Mouse (Mus musculus): Measurements from ENCODE around the gene Reep3. TPM values are rescaled to one million over a fixed set of nuclear protein-coding genes. Genes with fewer than 3 reads are reported as not detected.

The Reep3 gene
- polyA plus RNA-seq, 1 experiment from 2014 or later, result 46.0 TPM

- Histone ChIP-seq H3K4me2 (replicated peaks) (no peak overlapping the region), H3K4me3 (no peak overlapping the region), H3K9me3 (no peaks in the 10 kb centered on the region), H3K27me3 (no peaks in the 10 kb centered on the region), H3K27ac (replicated peaks) (no peak overlapping the region), H3K36me3 (no peaks in the 10 kb centered on the region), H3K9ac (replicated peaks) (no peak overlapping the region), H3K4me1 (peaks cover 3% of the 10 kb centered on the region; the same call in 1 of the 2 replicates)
- ATAC-seq (ENCODE audit: low FRiP score, low read depth), result no peak
- WGBS, result 94% methylated on average over 23 of the region's 23 CpGs
These were observed 126.2 kb downstream of the Reep3 start for GRCm38 (mm10) chr10:66970336-66971115.

DNA sequence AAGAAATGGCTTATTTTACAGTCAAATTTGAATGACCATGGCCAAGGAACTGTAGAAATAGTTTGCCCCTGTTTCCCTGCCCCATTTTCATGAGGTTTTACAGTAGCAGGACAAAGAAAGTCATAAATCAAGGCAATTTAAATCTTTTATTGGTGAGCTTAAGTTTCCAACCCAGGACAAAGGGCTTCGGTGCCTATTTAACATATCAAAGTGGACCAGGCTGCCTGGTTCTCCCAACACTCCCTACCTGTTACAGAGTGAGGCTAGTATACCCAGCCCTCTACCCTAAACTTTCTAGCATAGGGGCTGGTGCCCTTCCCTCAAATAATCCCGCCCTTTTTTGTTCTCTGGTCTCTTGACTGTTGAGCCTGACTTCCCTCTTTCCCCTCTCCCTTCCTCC lies 127.2 kb downstream of the Reep3 start:
- WGBS, result 75% methylated on average over 2 of the region's 2 CpGs
- no peaks in the 10 kb centered on the region for H3K36me3 ChIP-seq
- H3K9ac ChIP-seq (replicated peaks), result no peak overlapping the region
- no peak overlapping the region for H3K27ac ChIP-seq (replicated peaks)
- H3K4me1 ChIP-seq, result peaks cover 3% of the 10 kb centered on the region; the same call in 1 of the 2 replicates
- H3K27me3 ChIP-seq, result no peaks in the 10 kb centered on the region
- H3K4me2 ChIP-seq (replicated peaks), result no peak overlapping the region
- H3K9me3 ChIP-seq, result no peaks in the 10 kb centered on the region
- ATAC-seq (ENCODE audit: low FRiP score, low read depth), result no peak
- no peak overlapping the region for H3K4me3 ChIP-seq

- WGBS, result 75% methylated on average over 5 of the region's 5 CpGs
- no peaks in the 10 kb centered on the region for H3K36me3 ChIP-seq
These were observed 127.7 kb downstream of the Reep3 start for GRCm38 (mm10) chr10:66969081-66969480.

DNA sequence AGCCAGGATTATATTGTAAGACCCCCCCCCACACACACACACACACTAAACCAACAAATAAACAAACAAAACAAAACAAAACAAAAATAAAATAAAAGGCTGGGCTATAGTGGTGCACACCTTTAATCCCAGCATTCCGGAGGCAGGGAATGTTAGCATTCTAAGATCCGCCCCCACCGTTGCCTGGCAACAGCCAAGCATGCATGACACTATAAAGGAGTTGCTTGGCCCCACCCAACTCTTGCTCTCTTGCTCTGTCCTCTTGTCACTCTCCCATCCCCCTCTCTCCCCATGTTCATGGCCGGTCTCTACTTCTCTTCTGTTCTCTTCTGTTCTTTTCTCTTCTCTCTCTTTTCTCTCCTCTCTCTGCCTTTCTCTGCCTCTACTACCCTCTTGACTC lies 128.2 kb downstream of the Reep3 start:
- H3K4me3 ChIP-seq, result no peak overlapping the region
- H3K9ac ChIP-seq (replicated peaks), result no peak overlapping the region
- no peak overlapping the region for H3K4me2 ChIP-seq (replicated peaks)
- H3K36me3 ChIP-seq, result no peaks in the 10 kb centered on the region
- peaks cover 3% of the 10 kb centered on the region; the same call in 1 of the 2 replicates for H3K4me1 ChIP-seq
- H3K9me3 ChIP-seq, result no peaks in the 10 kb centered on the region
- WGBS, result 20% methylated on average over 4 of the region's 4 CpGs
- no peaks in the 10 kb centered on the region for H3K27me3 ChIP-seq
- ATAC-seq (ENCODE audit: low FRiP score, low read depth), result peak; percentile 72
- no peak overlapping the region for H3K27ac ChIP-seq (replicated peaks)

More at GRCm38 (mm10) chr10:66969081-66969480, 127.7 kb downstream of the Reep3 start:
- ATAC-seq (ENCODE audit: low FRiP score, low read depth), result no peak
- no peaks in the 10 kb centered on the region for H3K27me3 ChIP-seq
- H3K4me2 ChIP-seq (replicated peaks), result no peak overlapping the region
- H3K27ac ChIP-seq (replicated peaks), result no peak overlapping the region
- no peak overlapping the region for H3K9ac ChIP-seq (replicated peaks)
- H3K4me1 ChIP-seq, result peaks cover 3% of the 10 kb centered on the region; the same call in 1 of the 2 replicates
- H3K4me3 ChIP-seq, result no peak overlapping the region
- no peaks in the 10 kb centered on the region for H3K9me3 ChIP-seq

DNA sequence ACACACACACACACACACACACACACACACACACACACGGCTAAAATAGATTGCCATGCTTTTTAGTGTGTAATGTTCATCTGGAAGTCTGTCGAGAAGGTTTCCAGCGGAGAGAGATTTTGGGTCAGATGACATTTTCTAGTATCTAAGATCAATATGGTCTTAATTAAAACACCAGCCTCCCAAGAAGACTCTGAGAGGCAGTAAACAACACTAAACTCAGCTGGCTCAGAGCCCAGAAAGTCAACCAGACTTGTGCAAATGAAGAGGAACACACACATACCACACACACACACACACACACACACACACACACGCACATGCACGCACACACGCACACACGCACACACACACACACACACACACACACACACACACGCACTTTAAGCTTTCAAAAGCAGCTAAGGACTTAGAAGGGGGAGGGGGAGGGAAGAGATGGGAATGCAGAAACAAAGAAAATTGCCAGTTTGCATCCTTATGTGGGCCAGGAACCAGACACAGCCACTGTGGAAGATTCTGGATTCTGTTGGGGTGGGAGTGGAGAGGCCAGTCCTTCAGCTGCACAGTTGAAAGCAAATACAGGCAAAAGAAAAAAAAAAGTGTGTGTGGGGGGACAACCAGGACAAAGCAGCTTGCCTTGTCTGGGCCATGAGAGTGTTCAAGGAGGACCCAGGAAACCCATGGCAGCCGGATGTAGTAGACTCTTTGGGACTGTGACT lies 130.2 kb downstream of the Reep3 start:
- Histone ChIP-seq H3K27me3 (no peaks in the 10 kb centered on the region), H3K9ac (replicated peaks) (no peak overlapping the region), H3K4me3 (no peak overlapping the region), H3K4me2 (replicated peaks) (no peak overlapping the region), H3K4me1 (peaks cover 3% of the 10 kb centered on the region; the same call in 1 of the 2 replicates), H3K27ac (replicated peaks) (no peak overlapping the region), H3K36me3 (no peaks in the 10 kb centered on the region), H3K9me3 (no peaks in the 10 kb centered on the region)
- no peak for ATAC-seq (ENCODE audit: low FRiP score, low read depth)
- WGBS, result 82% methylated on average over 9 of the region's 9 CpGs

GRCm38 (mm10) chr10:66960136-66960535 lies 136.6 kb downstream of the Reep3 start:
- WGBS, result 82% methylated on average over 8 of the region's 8 CpGs
- H3K4me2 ChIP-seq (replicated peaks), result no peak overlapping the region
- no peaks in the 10 kb centered on the region for H3K9me3 ChIP-seq
- no peak for ATAC-seq (ENCODE audit: low FRiP score, low read depth)
- H3K27ac ChIP-seq (replicated peaks), result no peak overlapping the region
- no peaks in the 10 kb centered on the region for H3K27me3 ChIP-seq
- no peak overlapping the region for H3K4me3 ChIP-seq
- H3K36me3 ChIP-seq, result no peaks in the 10 kb centered on the region
- H3K9ac ChIP-seq (replicated peaks), result no peak overlapping the region
- no peaks in the 10 kb centered on the region; the same call in 1 of the 2 replicates for H3K4me1 ChIP-seq

Other genes with a start within 250 kb of the Reep3 start
- gene Jmjd1c, start 820 bp downstream of the Reep3 start, polyA plus RNA-seq (2016; fragmentation: Nextera tagmentation; extraction: Ambion mirVana), result 54.2 and 56.5 TPM in 2 replicates
- 43.5 and 43.8 TPM in 2 replicates for gene Nrbf2, start 188.4 kb upstream of the Reep3 start, polyA plus RNA-seq (2016; fragmentation: Nextera tagmentation; extraction: Ambion mirVana)